Mouse (Mus musculus) small intestine, adult 2 months (tissue): ENCODE measurements around the gene A2ml1.

Experiments
- CTCF ChIP-seq: fragments of 200-500 bp; IDR thresholded peaks from 2 replicates; pipeline ENCODE4 v1.5.1; 2012; ENCODE audit warnings: low read depth, mild to moderate bottlenecking, control low read depth, inconsistent platforms, low read length, moderate library complexity, mixed read lengths; ENCODE audit not compliant: insufficient replicate concordance, insufficient read length; ENCODE audit errors: extremely low read depth
- POLR2A ChIP-seq: fragments of 200-500 bp; IDR thresholded peaks from 2 replicates; pipeline ENCODE4 v1.6.1; 2012; ENCODE audit warnings: low read depth, mild to moderate bottlenecking, control low read depth, inconsistent platforms, low read length, moderate library complexity

DNA sequence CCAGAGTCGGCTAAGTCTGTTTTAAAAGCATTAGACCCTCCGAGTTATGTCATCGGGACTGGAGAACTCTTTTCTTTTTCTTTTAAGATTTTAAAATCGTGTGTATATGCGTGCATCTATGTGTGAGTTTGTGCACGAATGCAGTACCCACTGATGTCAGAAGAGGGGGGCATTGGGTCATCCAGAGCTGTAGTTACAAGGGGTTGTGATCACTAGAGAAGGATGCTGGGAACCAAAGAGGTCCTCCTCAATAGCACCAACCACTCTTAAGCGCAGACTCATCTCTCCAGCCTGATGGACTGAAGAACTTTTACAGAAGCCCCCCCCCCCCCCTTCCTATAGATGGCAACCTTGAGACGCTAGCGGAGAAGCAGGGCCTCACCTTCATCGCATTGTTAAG, 91.3 kb downstream of the A2ml1 start:
- TF ChIP-seq CTCF (no peak), POLR2A (no peak)
